Mouse (Mus musculus) hindbrain, embryonic 16.5 days (tissue): Measurements from ENCODE around the gene Eif2s2. TPM values are rescaled to one million over a fixed set of nuclear protein-coding genes. Genes with fewer than 3 reads are reported as not detected.
"Not testable (repeated sequence)": the region's sequence is repeated elsewhere in the genome, so short reads cannot be mapped to it uniquely, and the experiment has no call there.

Source experiments
- ATAC-seq: fragments of 200-750 bp; cut with Nextera tagmentation; 2 replicates; pipeline ENCODE4 v1.8.0; 2017; ENCODE audit warnings: moderate TSS enrichment, moderate library complexity
- H3K27ac ChIP-seq: fragments of 300-500 bp; sonication (generic); 2 replicates; pipeline ENCODE4 v1.5.1; 2014; ENCODE audit warnings: low read depth, mild to moderate bottlenecking, control low read depth, low read length, moderate library complexity
- H3K27me3 ChIP-seq: fragments of 300-500 bp; sonication (generic); replicated peaks from 2 replicates; pipeline ENCODE4 v1.6.1; 2014; ENCODE audit warnings: low read length; ENCODE audit not compliant: control insufficient read depth, insufficient read depth
- H3K36me3 ChIP-seq: fragments of 300-500 bp; sonication (generic); 2 replicates; pipeline ENCODE4 v1.6.1; 2014; ENCODE audit warnings: mild to moderate bottlenecking, low read length, moderate library complexity, mixed read lengths; ENCODE audit not compliant: control insufficient read depth, insufficient read depth
- H3K4me1 ChIP-seq: fragments of 300-500 bp; sonication (generic); 2 replicates; pipeline ENCODE4 v1.6.1; 2014; ENCODE audit warnings: low read depth, low read length; ENCODE audit not compliant: control insufficient read depth, insufficient read depth
- H3K4me2 ChIP-seq: fragments of 300-500 bp; sonication (generic); 2 replicates; pipeline ENCODE4 v1.6.1; 2014; ENCODE audit warnings: mild to moderate bottlenecking, low read length, control low read depth, moderate library complexity
- H3K4me3 ChIP-seq: fragments of 300-500 bp; sonication (generic); 2 replicates; pipeline ENCODE4 v1.5.1; 2014; ENCODE audit warnings: mild to moderate bottlenecking, low read length, control low read depth, moderate library complexity
- H3K9ac ChIP-seq: fragments of 300-500 bp; sonication (generic); 2 replicates; pipeline ENCODE4 v1.6.1; 2014; ENCODE audit warnings: low read depth, mild to moderate bottlenecking, control low read depth, low read length, moderate library complexity
- H3K9me3 ChIP-seq: fragments of 300-500 bp; sonication (generic); 2 replicates; pipeline ENCODE4 v1.6.1; 2014; ENCODE audit warnings: mild to moderate bottlenecking, low read length, moderate library complexity; ENCODE audit not compliant: control insufficient read depth
- WGBS: fragments of 180-500 bp; shearing (Covaris S2); extraction: QIAGEN DNeasy Blood & Tissue Kit; methylation state at CpG from one replicate; pipeline ENCODE4 v1.1.7; 2014; 5-methylcytosine and 5-hydroxymethylcytosine counted together
- polyA plus RNA-seq: library from polyadenylated mRNA; unstranded; fragments of >200 nt; fragmentation: Nextera tagmentation; extraction: Ambion mirVana; gene quantifications from 2 replicates; pipeline ENCODE4 v1.2.1, GENCODE M21; 2015

Eif2s2 gene
- polyA plus RNA-seq, 1 experiment from 2014 or later = 58.4 TPM

GRCm38 (mm10) chr2:154902111-154902510 is 9.4 kb upstream of the Eif2s2 start:
- H3K4me2 ChIP-seq = no peak overlapping the region
- no peak overlapping the region for H3K4me3 ChIP-seq
- no peaks in the 10 kb centered on the region for H3K27me3 ChIP-seq
- H3K27ac ChIP-seq = no peak overlapping the region
- no peak for ATAC-seq
- WGBS = 92% methylated on average over 3 of the region's 3 CpGs
- H3K36me3 ChIP-seq = no peaks in the 10 kb centered on the region
- H3K9me3 ChIP-seq = no peaks in the 10 kb centered on the region
- no peak overlapping the region for H3K9ac ChIP-seq
- H3K4me1 ChIP-seq = no peaks in the 10 kb centered on the region

- H3K4me1 ChIP-seq, H3K27ac ChIP-seq, ATAC-seq, H3K4me3 ChIP-seq, H3K27me3 ChIP-seq, H3K4me2 ChIP-seq, H3K36me3 ChIP-seq, H3K9ac ChIP-seq, H3K9me3 ChIP-seq: not testable (repeated sequence)
- 87% methylated on average over 4 of the region's 4 CpGs for whole genome bisulfite sequencing
Measured at GRCm38 (mm10) chr2:154899412-154899811, 6.7 kb upstream of the Eif2s2 start.

GRCm38 (mm10) chr2:154899004-154899403 is 6.3 kb upstream of the Eif2s2 start:
- H3K36me3 ChIP-seq, H3K27me3 ChIP-seq, ATAC-seq, H3K4me2 ChIP-seq, H3K9me3 ChIP-seq, H3K27ac ChIP-seq, H3K4me1 ChIP-seq, H3K9ac ChIP-seq, H3K4me3 ChIP-seq: not testable (repeated sequence)
- WGBS = 91% methylated on average over 7 of the region's 8 CpGs

GRCm38 (mm10) chr2:154893548-154893947 is 813 bp upstream of the Eif2s2 start:
- H3K4me1 ChIP-seq = peaks cover 14% of the 10 kb centered on the region
- H3K27ac ChIP-seq = no peak overlapping the region
- peak overlapping the region; percentile 60 for H3K4me2 ChIP-seq
- H3K9me3 ChIP-seq = no peaks in the 10 kb centered on the region
- no peaks in the 10 kb centered on the region for H3K36me3 ChIP-seq
- WGBS = 71% methylated on average over 4 of the region's 4 CpGs
- no peak overlapping the region for H3K9ac ChIP-seq
- no peak overlapping the region for H3K4me3 ChIP-seq
- no peak for ATAC-seq
- no peaks in the 10 kb centered on the region for H3K27me3 ChIP-seq

- peak overlapping the region; percentile 60 for H3K9ac ChIP-seq
- H3K27me3 ChIP-seq = no peaks in the 10 kb centered on the region
- H3K4me1 ChIP-seq = peaks cover 14% of the 10 kb centered on the region
- H3K36me3 ChIP-seq = no peaks in the 10 kb centered on the region; the same call in 1 of the 2 replicates
- H3K27ac ChIP-seq = no peak overlapping the region
- no peaks in the 10 kb centered on the region for H3K9me3 ChIP-seq
- peak; percentile 62 for ATAC-seq
- 9% methylated on average over 12 of the region's 12 CpGs for WGBS
- peak overlapping the region; percentile 60 for H3K4me2 ChIP-seq
- H3K4me3 ChIP-seq = peak overlapping the region; percentile 95
Measured at GRCm38 (mm10) chr2:154893045-154893385, 280 bp upstream of the Eif2s2 start.

GRCm38 (mm10) chr2:154891585-154891984 is 1.1 kb downstream of the Eif2s2 start:
- WGBS = 21% methylated on average over 2 of the region's 2 CpGs

GRCm38 (mm10) chr2:154876621-154877020 is 16.1 kb downstream of the Eif2s2 start:
- no peak overlapping the region for H3K4me2 ChIP-seq

More at GRCm38 (mm10) chr2:154891585-154891984, 1.1 kb downstream of the Eif2s2 start:
- Histone ChIP-seq H3K4me3 (peak overlapping the region; percentile 95), H3K27me3 (no peaks in the 10 kb centered on the region), H3K9me3 (no peaks in the 10 kb centered on the region), H3K27ac (no peak overlapping the region), H3K36me3 (peaks cover 6% of the 10 kb centered on the region; the same call in 1 of the 2 replicates), H3K4me2 (peak overlapping the region; percentile 90), H3K9ac (peak overlapping the region; percentile 88), H3K4me1 (peaks cover 14% of the 10 kb centered on the region)
- ATAC-seq = no peak

GRCm38 (mm10) chr2:154869954-154870641 is 22.6 kb downstream of the Eif2s2 start:
- no peaks in the 10 kb centered on the region for H3K4me1 ChIP-seq
- no peak overlapping the region for H3K9ac ChIP-seq
- H3K4me3 ChIP-seq = no peak overlapping the region
- H3K27ac ChIP-seq = no peak overlapping the region
- no peaks in the 10 kb centered on the region for H3K27me3 ChIP-seq
- no peaks in the 10 kb centered on the region for H3K9me3 ChIP-seq
- ATAC-seq = no peak
- H3K36me3 ChIP-seq = peaks cover 39% of the 10 kb centered on the region
- no peak overlapping the region for H3K4me2 ChIP-seq

More at GRCm38 (mm10) chr2:154876621-154877020, 16.1 kb downstream of the Eif2s2 start:
- H3K9me3 ChIP-seq = no peaks in the 10 kb centered on the region
- WGBS = 88% methylated on average over 2 of the region's 2 CpGs
- no peaks in the 10 kb centered on the region for H3K4me1 ChIP-seq
- H3K27me3 ChIP-seq = no peaks in the 10 kb centered on the region
- H3K36me3 ChIP-seq = peaks cover 32% of the 10 kb centered on the region
- ATAC-seq = no peak
- H3K9ac ChIP-seq = no peak overlapping the region
- H3K27ac ChIP-seq = no peak overlapping the region
- H3K4me3 ChIP-seq = no peak overlapping the region

GRCm38 (mm10) chr2:154868106-154868505 is 24.6 kb downstream of the Eif2s2 start:
- WGBS = 69% methylated on average over 1 of the region's 1 CpGs
- Histone ChIP-seq H3K4me1 (no peaks in the 10 kb centered on the region), H3K4me2 (no peak overlapping the region)

More at GRCm38 (mm10) chr2:154868106-154868505, 24.6 kb downstream of the Eif2s2 start:
- Histone ChIP-seq H3K4me3 (no peak overlapping the region), H3K27me3 (no peaks in the 10 kb centered on the region), H3K36me3 (peaks cover 29% of the 10 kb centered on the region), H3K27ac (no peak overlapping the region), H3K9me3 (no peaks in the 10 kb centered on the region), H3K9ac (no peak overlapping the region)
- ATAC-seq = no peak
